Mouse (Mus musculus): ENCODE data around the gene Topaz1.
A peak's percentile ranks its signal among the peaks of the same experiment; 100 is the strongest.
"Not testable (repeated sequence)": the region's sequence is repeated elsewhere in the genome, so short reads cannot be mapped to it uniquely, and the experiment has no call there.

Gene Topaz1

GRCm38 (mm10) chr9:122810212-122810611, 63.1 kb downstream of the Topaz1 start:
- DNase-seq (ENCODE audit: low read depth, low spot score) = no peak

GRCm38 (mm10) chr9:122812386-122812785, 65.2 kb downstream of the Topaz1 start:
- no peak for DNase-seq (ENCODE audit: low read depth, low spot score)

GRCm38 (mm10) chr9:122814775-122815174, 67.6 kb downstream of the Topaz1 start:
- DNase-seq (ENCODE audit: low read depth, low spot score) = no peak

- DNase-seq (ENCODE audit: low read depth, low spot score) = no peak
Observed at GRCm38 (mm10) chr9:122815239-122815851, 68.2 kb downstream of the Topaz1 start.

GRCm38 (mm10) chr9:122823374-122824017, 76.3 kb downstream of the Topaz1 start:
- DNase-seq (ENCODE audit: low read depth, low spot score) = no peak

- no peak for DNase-seq (ENCODE audit: low read depth, low spot score)
Observed at GRCm38 (mm10) chr9:122826743-122827142, 79.6 kb downstream of the Topaz1 start.

GRCm38 (mm10) chr9:122829826-122830380, 82.8 kb downstream of the Topaz1 start:
- DNase-seq (ENCODE audit: low read depth, low spot score) = no peak

- DNase-seq (ENCODE audit: low read depth, low spot score) = no peak
Observed at GRCm38 (mm10) chr9:122836126-122836525, 89.0 kb downstream of the Topaz1 start.

GRCm38 (mm10) chr9:122836790-122837189, 89.6 kb downstream of the Topaz1 start:
- DNase-seq (ENCODE audit: low read depth, low spot score) = peak; percentile 5

- DNase-seq (ENCODE audit: low read depth, low spot score) = no peak
Observed at GRCm38 (mm10) chr9:122837216-122837615, 90.1 kb downstream of the Topaz1 start.

- DNase-seq (ENCODE audit: low read depth, low spot score) = peak; percentile 54
Observed at GRCm38 (mm10) chr9:122837680-122838079, 90.5 kb downstream of the Topaz1 start.

- DNase-seq (ENCODE audit: low read depth, low spot score) = no peak
Observed at GRCm38 (mm10) chr9:122843760-122844159, 96.6 kb downstream of the Topaz1 start, which contains the start of gene Gm35549. Gene Gm35549, minus strand, starts transcription at chr9:122844035.

- DNase-seq (ENCODE audit: low read depth, low spot score) = no peak
Observed at GRCm38 (mm10) chr9:122845621-122846020, 98.5 kb downstream of the Topaz1 start.

- DNase-seq (ENCODE audit: low read depth, low spot score) = no peak
Observed at GRCm38 (mm10) chr9:122846156-122846555, 99.0 kb downstream of the Topaz1 start.

GRCm38 (mm10) chr9:122847811-122848311, 100.7 kb downstream of the Topaz1 start:
- not testable (repeated sequence) for DNase-seq (ENCODE audit: low read depth, low spot score)
